Mouse (Mus musculus) MEL (cell line): ENCODE measurements at regions not wholly inside any gene's neighbourhood (a gene's known extent, or its start where the extent isn't known, plus 50 kb on each side); places are given as distances from the start of the nearest gene placed in this dataset.

Experiments used
- DNase-seq: peaks from one replicate; pipeline ENCODE4 v3.0.0; 2011; ENCODE audit warnings: low read depth, low spot score
- H3K27ac ChIP-seq: 2 replicates; pipeline ENCODE4 v1.5.1; 2012; ENCODE audit warnings: low read depth, mild to moderate bottlenecking, control low read depth, low read length, moderate library complexity; ENCODE audit not compliant: control insufficient read depth
- H3K27me3 ChIP-seq, 2 experiments: fragments of 150-350 bp in 1 of 2; sonication (generic) in 1 of 2; 2 replicates each; pipeline ENCODE4 v1.6.1; 2012; ENCODE audit warnings: low read length in 2 of 2, mild to moderate bottlenecking in 2 of 2, improper control_type of control experiment in 1 of 2, moderate library complexity in 1 of 2; ENCODE audit not compliant: insufficient read depth in 2 of 2, control insufficient read depth in 1 of 2
- H3K36me3 ChIP-seq, 2 experiments: 2 replicates each; pipeline ENCODE4 v1.6.1; 2012 to 2014; ENCODE audit warnings: low read length in 2 of 2, improper control_type of control experiment in 1 of 2, inconsistent platforms in 1 of 2, mild to moderate bottlenecking in 1 of 2; ENCODE audit not compliant: insufficient read depth in 2 of 2, control insufficient read depth in 1 of 2
- H3K4me1 ChIP-seq, 2 experiments: fragments of 150-350 bp in 1 of 2; sonication (generic) in 1 of 2; 2 replicates each; pipeline ENCODE4 v1.6.1; 2012; ENCODE audit warnings: low read length in 2 of 2, improper control_type of control experiment in 1 of 2, mild to moderate bottlenecking in 1 of 2; ENCODE audit not compliant: insufficient read depth in 2 of 2, control insufficient read depth in 1 of 2
- H3K4me3 ChIP-seq, 2 experiments: fragments of 150-350 bp in 1 of 2; sonication (generic) in 1 of 2; 2 replicates each; pipeline ENCODE4 v1.5.1; 2012; ENCODE audit warnings: low read depth in 2 of 2, low read length in 2 of 2, mild to moderate bottlenecking in 2 of 2, moderate library complexity in 2 of 2, control low read depth in 1 of 2, improper control_type of control experiment in 1 of 2; ENCODE audit not compliant: control insufficient read depth in 1 of 2, insufficient read depth in 1 of 2
- H3K79me2 ChIP-seq: 2 replicates; pipeline ENCODE4 v1.6.1; 2012; ENCODE audit warnings: mild to moderate bottlenecking, low read length, moderate library complexity; ENCODE audit not compliant: control insufficient read depth, poor library complexity, insufficient read depth
- H3K9ac ChIP-seq: 2 replicates; pipeline ENCODE4 v1.6.1; 2012; ENCODE audit warnings: low read depth, mild to moderate bottlenecking, control low read depth, low read length, moderate library complexity; ENCODE audit not compliant: control insufficient read depth, poor library complexity, severe bottlenecking
- H3K9me3 ChIP-seq: fragments of 150-350 bp; sonication (generic); replicated peaks from 2 replicates; pipeline ENCODE4 v1.6.1; 2012; ENCODE audit warnings: mild to moderate bottlenecking, low read length, improper control_type of control experiment, moderate library complexity; ENCODE audit not compliant: insufficient read depth
- CHD1 ChIP-seq: IDR thresholded peaks from 2 replicates; pipeline ENCODE4 v1.6.1; 2012; ENCODE audit warnings: low read depth, mild to moderate bottlenecking, inconsistent platforms, low read length, improper control_type of control experiment
- CTCF ChIP-seq, 3 experiments: IDR thresholded peaks in 2 of 3; conservative IDR thresholded peaks in 1 of 3; 2 replicates each; pipeline ENCODE4 v1.5.1; 2011 to 2012; ENCODE audit warnings: low read length in 3 of 3, low read depth in 2 of 3, mild to moderate bottlenecking in 2 of 3, improper control_type of control experiment in 1 of 3, inconsistent platforms in 1 of 3, mixed read lengths in 1 of 3, moderate library complexity in 1 of 3; ENCODE audit not compliant: control insufficient read depth in 1 of 3, insufficient read depth in 1 of 3, poor library complexity in 1 of 3, severe bottlenecking in 1 of 3
- E2F4 ChIP-seq: IDR thresholded peaks from 2 replicates; pipeline ENCODE4 v1.6.1; 2011; ENCODE audit warnings: low read depth, low read length, improper control_type of control experiment, borderline replicate concordance
- ELF1 ChIP-seq: IDR thresholded peaks from 2 replicates; pipeline ENCODE4 v1.6.1; 2014; ENCODE audit warnings: low read depth, mild to moderate bottlenecking, inconsistent platforms, low read length, improper control_type of control experiment, moderate library complexity
- ETS1 ChIP-seq: IDR thresholded peaks from 2 replicates; pipeline ENCODE4 v1.6.1; 2012; ENCODE audit warnings: low read depth, mild to moderate bottlenecking, inconsistent platforms, low read length, improper control_type of control experiment, moderate library complexity
- GATA1 ChIP-seq: IDR thresholded peaks from 2 replicates; pipeline ENCODE4 v1.6.1; 2011; ENCODE audit warnings: low read depth, low read length, improper control_type of control experiment
- HCFC1 ChIP-seq: IDR thresholded peaks from 2 replicates; pipeline ENCODE4 v1.6.1; 2012; ENCODE audit warnings: low read depth, mild to moderate bottlenecking, inconsistent platforms, low read length, improper control_type of control experiment, moderate library complexity
- JUND ChIP-seq: IDR thresholded peaks from 2 replicates; pipeline ENCODE4 v1.6.1; 2011; ENCODE audit warnings: low read depth, mild to moderate bottlenecking, improper control_type of control experiment, low read length
- MAFK ChIP-seq: IDR thresholded peaks from 2 replicates; pipeline ENCODE4 v1.6.1; 2011; ENCODE audit warnings: low read depth, mild to moderate bottlenecking, low read length, improper control_type of control experiment, borderline replicate concordance
- MAX ChIP-seq: IDR thresholded peaks from 2 replicates; pipeline ENCODE4 v1.6.1; 2011; ENCODE audit warnings: low read length, improper control_type of control experiment
- MAZ ChIP-seq: IDR thresholded peaks from 2 replicates; pipeline ENCODE4 v1.6.1; 2012; ENCODE audit warnings: low read depth, mild to moderate bottlenecking, inconsistent platforms, low read length, improper control_type of control experiment
- MEF2A ChIP-seq: IDR thresholded peaks from 2 replicates; pipeline ENCODE4 v1.6.1; 2014; ENCODE audit warnings: low read depth, mild to moderate bottlenecking, inconsistent platforms, low read length, improper control_type of control experiment; ENCODE audit not compliant: poor library complexity, insufficient replicate concordance, severe bottlenecking; ENCODE audit errors: extremely low read depth
- MYB ChIP-seq: IDR thresholded peaks from 2 replicates; pipeline ENCODE4 v1.6.1; 2011; ENCODE audit warnings: mild to moderate bottlenecking, low read depth, low read length, improper control_type of control experiment
- NRF1 ChIP-seq: IDR thresholded peaks from 2 replicates; pipeline ENCODE4 v1.6.1; 2014; ENCODE audit warnings: low read depth, mild to moderate bottlenecking, inconsistent platforms, low read length, improper control_type of control experiment, moderate library complexity; ENCODE audit not compliant: poor library complexity, insufficient read depth, severe bottlenecking
- POLR2AphosphoS2 ChIP-seq: IDR thresholded peaks from 2 replicates; pipeline ENCODE4 v1.6.1; 2011; ENCODE audit warnings: low read length, improper control_type of control experiment
- POLR2AphosphoS5 ChIP-seq: IDR thresholded peaks from 2 replicates; pipeline ENCODE4 v1.6.1; 2012; ENCODE audit warnings: low read depth, borderline replicate concordance, mild to moderate bottlenecking, inconsistent platforms, low read length, moderate library complexity, mixed read lengths
- SIN3A ChIP-seq: IDR thresholded peaks from 2 replicates; pipeline ENCODE4 v1.6.1; 2012; ENCODE audit warnings: low read length, improper control_type of control experiment, inconsistent platforms
- SMC3 ChIP-seq: IDR thresholded peaks from 2 replicates; pipeline ENCODE4 v1.6.1; 2011; ENCODE audit warnings: low read depth, low read length, improper control_type of control experiment
- USF1 ChIP-seq: IDR thresholded peaks from 2 replicates; pipeline ENCODE4 v1.6.1; 2014; ENCODE audit warnings: low read depth, mild to moderate bottlenecking, inconsistent platforms, low read length, improper control_type of control experiment, moderate library complexity
- ZC3H11A ChIP-seq: IDR thresholded peaks from 2 replicates; pipeline ENCODE4 v1.6.1; 2012; ENCODE audit warnings: low read depth, mild to moderate bottlenecking, inconsistent platforms, low read length, improper control_type of control experiment
- ZMIZ1 ChIP-seq: IDR thresholded peaks from 2 replicates; pipeline ENCODE4 v1.6.1; 2012; ENCODE audit warnings: low read depth, mild to moderate bottlenecking, inconsistent platforms, low read length, improper control_type of control experiment, moderate library complexity
- ZNF384 ChIP-seq: IDR thresholded peaks from 2 replicates; pipeline ENCODE4 v1.6.1; 2012; ENCODE audit warnings: low read depth, mild to moderate bottlenecking, inconsistent platforms, low read length, improper control_type of control experiment

GRCm38 (mm10) chr14:104208855-104209254 is 258.9 kb downstream of the Pou4f1 start:
- no peaks in the 10 kb centered on the region for H3K79me2 ChIP-seq
- no peaks in the 10 kb centered on the region for H3K36me3 ChIP-seq
- DNase-seq, result no peak
- H3K27ac ChIP-seq, result no peak overlapping the region
- H3K4me1 ChIP-seq, result no peaks in the 10 kb centered on the region
- no peaks in the 10 kb centered on the region for H3K9me3 ChIP-seq
- no peak for TF ChIP-seq MEF2A
- TF ChIP-seq ETS1, result no peak
- no peak for TF ChIP-seq SMC3
- no peak for TF ChIP-seq MAFK
- no peak for TF ChIP-seq NRF1
- TF ChIP-seq HCFC1, result no peak
- TF ChIP-seq ZC3H11A, result no peak
- no peak for TF ChIP-seq MYB
- TF ChIP-seq CTCF (IDR thresholded peaks at IDR 0.05 in 2 of 3, conservative IDR thresholded peaks at IDR 0.05 in 1 of 3; ENCODE audit: control insufficient read depth in 1 of 3, insufficient read depth in 1 of 3, low read depth in 2 of 3, low read length in 3 of 3, poor library complexity in 1 of 3, severe bottlenecking in 1 of 3), result no peak
- no peak for TF ChIP-seq POLR2AphosphoS2
- no peaks in the 10 kb centered on the region for H3K27me3 ChIP-seq
- H3K4me3 ChIP-seq, result no peak overlapping the region
- no peak overlapping the region for H3K9ac ChIP-seq

- H3K9ac ChIP-seq, result no peak overlapping the region
- H3K27ac ChIP-seq, result no peak overlapping the region
- H3K36me3 ChIP-seq, result no peaks in the 10 kb centered on the region
- no peaks in the 10 kb centered on the region for H3K4me1 ChIP-seq
- no peak overlapping the region for H3K4me3 ChIP-seq
- H3K9me3 ChIP-seq, result no peaks in the 10 kb centered on the region
- no peaks in the 10 kb centered on the region for H3K79me2 ChIP-seq
- H3K27me3 ChIP-seq, result no peaks in the 10 kb centered on the region
- TF ChIP-seq GATA1 (no peak), MAZ (no peak), E2F4 (no peak), SIN3A (no peak), ZNF384 (no peak), HCFC1 (no peak), ZMIZ1 (no peak), ELF1 (no peak), MAX (no peak), MYB (no peak), CHD1 (no peak), JUND (no peak), POLR2AphosphoS2 (no peak), USF1 (no peak), SMC3 (no peak), POLR2AphosphoS5 (no peak)
- no peak for DNase-seq
Observed at GRCm38 (mm10) chr14:104208040-104208816, 259.6 kb downstream of the Pou4f1 start.
